Mouse (Mus musculus): ENCODE results near the gene Lims1. TPM values are rescaled to one million over a fixed set of nuclear protein-coding genes. Genes with fewer than 3 reads are reported as not detected.

Lims1 gene
- polyA plus RNA-seq, 1 experiment from 2014 or later: 143 TPM

DNA sequence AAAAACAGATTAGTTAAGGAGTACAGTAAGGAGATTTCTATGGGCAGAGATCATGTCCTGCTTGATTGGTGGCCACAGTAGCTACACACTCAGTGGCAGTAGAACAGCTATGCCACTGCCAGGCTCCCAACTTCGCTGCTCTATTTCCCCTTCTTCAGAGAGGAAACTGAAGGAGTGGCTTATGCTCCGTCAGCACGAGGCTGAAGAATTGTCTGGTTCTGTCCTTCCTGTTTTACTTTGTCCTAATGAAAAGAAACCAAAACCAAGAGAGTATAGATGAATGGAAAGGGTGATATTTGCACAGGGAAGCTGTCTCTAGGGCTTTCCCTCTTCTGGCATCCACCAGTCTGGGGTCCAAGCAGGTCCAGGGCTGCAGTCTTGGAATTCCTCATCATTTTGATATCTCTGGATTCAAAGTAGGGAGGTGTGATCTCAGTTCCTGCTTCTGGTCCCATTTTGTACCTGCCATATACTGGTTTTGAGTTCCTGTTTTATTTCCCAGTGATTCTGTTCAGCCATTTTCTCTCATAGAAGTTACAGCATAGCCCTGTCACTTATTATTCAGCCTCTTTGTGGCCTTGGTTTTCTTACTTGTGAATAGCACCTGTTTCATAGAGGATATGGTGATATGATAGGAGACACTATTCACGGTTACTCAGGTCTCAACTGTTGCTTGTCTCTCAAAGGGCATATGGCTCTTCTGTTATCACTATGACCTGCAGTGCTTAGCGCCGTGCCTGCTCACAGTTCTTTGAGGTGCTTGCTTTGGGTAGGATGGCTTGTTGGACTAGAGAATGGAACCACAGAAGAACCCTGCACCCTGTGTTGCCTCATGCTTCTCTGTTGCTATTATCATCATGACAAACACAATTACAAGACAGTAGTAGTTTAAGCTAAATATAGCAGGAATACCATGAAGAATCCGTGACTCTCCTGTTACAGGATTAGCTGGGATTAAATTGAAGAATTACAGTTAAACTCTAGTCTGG is 70.1 kb downstream of the Lims1 start:
- DNase-seq (ENCODE audit: low spot score) (no peak), ATAC-seq (replicated peaks; ENCODE audit: low FRiP score, low read depth) (no peak)
- no peak overlapping the region for H3K9ac ChIP-seq (ENCODE audit: low read depth, low read length)
- no peaks in the 10 kb centered on the region; the same call in 1 of the 2 replicates for H3K4me1 ChIP-seq (replicated peaks; ENCODE audit: insufficient read depth, low read length)
- H3K27ac ChIP-seq: peak overlapping the region; percentile 9; the same call in 1 of the 2 replicates
- no peak overlapping the region for H3K4me3 ChIP-seq (replicated peaks; ENCODE audit: low read depth, low read length)
- no peaks in the 10 kb centered on the region for H3K9me3 ChIP-seq (replicated peaks; ENCODE audit: low read length)
- TF ChIP-seq CTCF (IDR thresholded peaks at IDR 0.05; ENCODE audit: low read depth): no peak
- H3K36me3 ChIP-seq (ENCODE audit: insufficient read depth, low read length): no peaks in the 10 kb centered on the region
- no peak overlapping the region for H3K4me2 ChIP-seq (ENCODE audit: low read length)
- H3K27me3 ChIP-seq (ENCODE audit: insufficient read depth, low read length): no peaks in the 10 kb centered on the region
- WGBS: 78% methylated on average over 7 of the region's 7 CpGs

DNA sequence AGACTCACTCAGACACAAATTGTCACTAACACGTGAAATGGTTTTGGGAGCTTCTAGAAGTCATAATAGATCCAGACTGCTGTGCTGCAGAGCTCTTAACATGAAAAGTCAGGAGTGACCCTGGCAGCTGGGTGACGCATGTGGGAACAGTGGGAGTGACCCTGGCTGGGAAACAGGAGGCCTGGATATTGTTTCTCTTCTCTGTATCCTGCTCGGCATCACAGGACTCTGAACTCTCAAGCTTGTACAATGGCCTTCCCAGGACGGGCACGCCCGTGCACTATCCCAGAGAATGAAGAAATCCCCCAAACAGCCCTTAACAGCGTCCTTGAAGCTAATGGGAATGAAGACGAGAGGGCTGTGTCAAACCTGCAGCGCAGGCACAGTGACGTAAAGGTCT is 70.9 kb downstream of the Lims1 start:
- 43% methylated on average over 10 of the region's 10 CpGs for WGBS
- Histone ChIP-seq H3K9me3 (replicated peaks; ENCODE audit: low read length) (no peaks in the 10 kb centered on the region), H3K4me3 (replicated peaks; ENCODE audit: low read depth, low read length) (peak overlapping the region; percentile 18; the same call in 1 of the 2 replicates), H3K27ac (peak overlapping the region; percentile 62; the same call in 1 of the 2 replicates), H3K9ac (ENCODE audit: low read depth, low read length) (peak overlapping the region; percentile 31; the same call in 1 of the 2 replicates), H3K27me3 (ENCODE audit: insufficient read depth, low read length) (no peaks in the 10 kb centered on the region), H3K4me1 (replicated peaks; ENCODE audit: insufficient read depth, low read length) (no peaks in the 10 kb centered on the region; the same call in 1 of the 2 replicates), H3K4me2 (ENCODE audit: low read length) (peak overlapping the region; percentile 44), H3K36me3 (ENCODE audit: insufficient read depth, low read length) (0 out of 2 replicates have a peak, but pooled peaks cover 3% of the 10 kb centered on the region)
- TF ChIP-seq CTCF (IDR thresholded peaks at IDR 0.05; ENCODE audit: low read depth): no peak
- DNase-seq (ENCODE audit: low spot score) (peak; percentile 75), ATAC-seq (replicated peaks; ENCODE audit: low FRiP score, low read depth) (peak; percentile 68; the same call in 1 of the 2 replicates)

DNA sequence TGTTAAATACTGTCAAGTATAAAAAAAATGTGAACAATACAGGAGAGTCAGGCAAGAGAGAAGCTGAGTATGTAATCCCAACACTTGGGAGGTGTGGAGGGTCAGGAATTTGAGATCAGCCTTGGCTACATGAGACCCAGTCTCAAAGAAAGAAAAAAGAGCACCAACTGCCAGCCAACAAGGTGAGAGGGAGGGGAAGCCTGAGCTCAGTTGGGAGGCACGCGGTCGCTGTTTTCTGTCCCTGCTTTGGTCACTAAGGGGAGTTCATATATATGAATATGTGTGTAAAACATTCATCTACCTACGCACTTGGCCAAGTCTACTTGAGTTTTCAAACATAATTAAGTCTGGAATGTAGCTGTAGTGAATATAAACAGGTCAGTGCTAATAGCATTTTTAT is 72.0 kb downstream of the Lims1 start:
- H3K27me3 ChIP-seq (ENCODE audit: insufficient read depth, low read length): no peaks in the 10 kb centered on the region
- H3K4me3 ChIP-seq (replicated peaks; ENCODE audit: low read depth, low read length): no peak overlapping the region
- H3K36me3 ChIP-seq (ENCODE audit: insufficient read depth, low read length): 0 out of 2 replicates have a peak, but pooled peaks cover 3% of the 10 kb centered on the region
- no peak overlapping the region for H3K9ac ChIP-seq (ENCODE audit: low read depth, low read length)
- H3K9me3 ChIP-seq (replicated peaks; ENCODE audit: low read length): no peaks in the 10 kb centered on the region
- H3K27ac ChIP-seq: no peak overlapping the region
- DNase-seq (ENCODE audit: low spot score): no peak
- ATAC-seq (replicated peaks; ENCODE audit: low FRiP score, low read depth): no peak
- H3K4me1 ChIP-seq (replicated peaks; ENCODE audit: insufficient read depth, low read length): no peaks in the 10 kb centered on the region; the same call in 1 of the 2 replicates
- H3K4me2 ChIP-seq (ENCODE audit: low read length): 0 out of 2 replicates have a peak overlapping the region, but pooled peaks have one; percentile 0
- TF ChIP-seq CTCF (IDR thresholded peaks at IDR 0.05; ENCODE audit: low read depth): no peak
- WGBS: 60% methylated on average over 4 of the region's 4 CpGs

DNA sequence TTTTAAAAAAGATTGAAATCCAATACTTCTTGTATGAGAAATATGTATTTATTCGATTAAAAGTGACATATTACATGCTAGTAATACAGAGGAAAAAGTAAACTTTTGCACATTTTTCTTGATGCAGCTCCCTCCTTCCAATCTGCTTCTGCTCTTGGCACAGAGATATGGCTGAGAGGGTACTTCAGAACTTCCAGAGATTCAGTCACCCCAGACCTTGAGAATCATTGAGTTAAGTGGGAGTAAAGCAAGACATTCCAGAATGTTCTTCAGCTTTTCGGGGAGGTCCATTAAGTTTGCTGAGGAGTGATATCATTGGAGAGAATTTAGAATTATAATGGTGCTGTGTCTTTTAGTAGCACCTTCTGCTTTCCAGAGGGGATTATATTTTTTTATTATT is 72.5 kb downstream of the Lims1 start:
- ATAC-seq (replicated peaks; ENCODE audit: low FRiP score, low read depth) (no peak), DNase-seq (ENCODE audit: low spot score) (no peak)
- Histone ChIP-seq H3K4me3 (replicated peaks; ENCODE audit: low read depth, low read length) (no peak overlapping the region), H3K4me2 (ENCODE audit: low read length) (0 out of 2 replicates have a peak overlapping the region, but pooled peaks have one; percentile 0), H3K9ac (ENCODE audit: low read depth, low read length) (no peak overlapping the region), H3K27me3 (ENCODE audit: insufficient read depth, low read length) (no peaks in the 10 kb centered on the region), H3K36me3 (ENCODE audit: insufficient read depth, low read length) (0 out of 2 replicates have a peak, but pooled peaks cover 3% of the 10 kb centered on the region), H3K4me1 (replicated peaks; ENCODE audit: insufficient read depth, low read length) (no peaks in the 10 kb centered on the region; the same call in 1 of the 2 replicates), H3K9me3 (replicated peaks; ENCODE audit: low read length) (no peaks in the 10 kb centered on the region), H3K27ac (no peak overlapping the region)
- WGBS: 73% methylated on average over 2 of the region's 2 CpGs
- no peak for TF ChIP-seq CTCF (IDR thresholded peaks at IDR 0.05; ENCODE audit: low read depth)

GRCm38 (mm10) chr10:58396600-58396999 is 73.3 kb downstream of the Lims1 start:
- Histone ChIP-seq H3K36me3 (ENCODE audit: insufficient read depth, low read length) (0 out of 2 replicates have a peak, but pooled peaks cover 3% of the 10 kb centered on the region), H3K9me3 (replicated peaks; ENCODE audit: low read length) (no peaks in the 10 kb centered on the region), H3K27me3 (ENCODE audit: insufficient read depth, low read length) (no peaks in the 10 kb centered on the region), H3K27ac (no peak overlapping the region), H3K4me2 (ENCODE audit: low read length) (0 out of 2 replicates have a peak overlapping the region, but pooled peaks have one; percentile 0), H3K4me3 (replicated peaks; ENCODE audit: low read depth, low read length) (no peak overlapping the region), H3K4me1 (replicated peaks; ENCODE audit: insufficient read depth, low read length) (no peaks in the 10 kb centered on the region; the same call in 1 of the 2 replicates), H3K9ac (ENCODE audit: low read depth, low read length) (no peak overlapping the region)
- no peak for ATAC-seq (replicated peaks; ENCODE audit: low FRiP score, low read depth)
- no peak for TF ChIP-seq CTCF (IDR thresholded peaks at IDR 0.05; ENCODE audit: low read depth)
- DNase-seq (ENCODE audit: low spot score): no peak
- 71% methylated on average over 3 of the region's 3 CpGs for WGBS

DNA sequence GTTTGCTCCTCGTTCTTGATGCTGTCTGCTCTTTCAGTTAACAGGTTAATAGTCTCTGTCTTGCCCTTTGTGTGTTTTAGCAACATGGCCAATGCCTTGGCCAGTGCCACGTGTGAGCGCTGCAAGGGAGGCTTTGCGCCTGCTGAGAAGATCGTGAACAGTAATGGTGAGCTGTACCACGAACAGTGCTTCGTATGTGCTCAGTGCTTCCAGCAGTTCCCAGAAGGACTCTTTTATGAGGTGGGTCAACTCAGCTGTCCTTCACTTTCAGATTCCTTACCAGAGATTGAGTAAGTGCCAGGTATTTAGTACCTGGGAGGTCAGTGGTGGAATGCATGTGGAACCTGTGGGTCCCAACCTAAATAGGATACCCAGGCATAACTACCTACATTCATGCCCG is 75.7 kb downstream of the Lims1 start:
- no peaks in the 10 kb centered on the region for H3K9me3 ChIP-seq (replicated peaks; ENCODE audit: low read length)
- H3K9ac ChIP-seq (ENCODE audit: low read depth, low read length): no peak overlapping the region
- no peak overlapping the region for H3K4me3 ChIP-seq (replicated peaks; ENCODE audit: low read depth, low read length)
- no peak overlapping the region for H3K27ac ChIP-seq
- no peak for TF ChIP-seq CTCF (IDR thresholded peaks at IDR 0.05; ENCODE audit: low read depth)
- ATAC-seq (replicated peaks; ENCODE audit: low FRiP score, low read depth): no peak
- peaks cover 12% of the 10 kb centered on the region; the same call in 1 of the 2 replicates for H3K36me3 ChIP-seq (ENCODE audit: insufficient read depth, low read length)
- WGBS: 88% methylated on average over 8 of the region's 8 CpGs
- no peaks in the 10 kb centered on the region for H3K4me1 ChIP-seq (replicated peaks; ENCODE audit: insufficient read depth, low read length)
- DNase-seq (ENCODE audit: low spot score): no peak
- H3K27me3 ChIP-seq (ENCODE audit: insufficient read depth, low read length): no peaks in the 10 kb centered on the region
- H3K4me2 ChIP-seq (ENCODE audit: low read length): no peak overlapping the region
